Mouse (Mus musculus): ENCODE results near the gene Cd180. TPM values are rescaled to one million over a fixed set of nuclear protein-coding genes. Genes with fewer than 3 reads are reported as not detected.

Gene Cd180
- polyA plus RNA-seq, 1 experiment from 2014 or later = 0.44 TPM

GRCm38 (mm10) chr13:102745270-102745600 lies 51.9 kb downstream of the Cd180 start:
- H3K9me3 ChIP-seq (replicated peaks) = no peaks in the 10 kb centered on the region
- H3K27ac ChIP-seq (replicated peaks) = no peak overlapping the region
- no peak for ATAC-seq (ENCODE audit: insufficient number of reproducible peaks, low FRiP score, low TSS enrichment, low read depth)
- no peak overlapping the region for H3K4me3 ChIP-seq (replicated peaks)
- H3K4me1 ChIP-seq = no peaks in the 10 kb centered on the region
- H3K4me2 ChIP-seq (replicated peaks) = no peak overlapping the region
- H3K9ac ChIP-seq = no peak overlapping the region
- WGBS = 87% methylated on average over 3 of the region's 3 CpGs
- peaks cover 19% of the 10 kb centered on the region for H3K36me3 ChIP-seq
- no peaks in the 10 kb centered on the region for H3K27me3 ChIP-seq

- Histone ChIP-seq H3K4me2 (replicated peaks) (no peak overlapping the region), H3K9ac (no peak overlapping the region), H3K27ac (replicated peaks) (no peak overlapping the region), H3K4me3 (replicated peaks) (no peak overlapping the region), H3K27me3 (no peaks in the 10 kb centered on the region), H3K36me3 (peaks cover 20% of the 10 kb centered on the region), H3K9me3 (replicated peaks) (no peaks in the 10 kb centered on the region), H3K4me1 (no peaks in the 10 kb centered on the region)
- 83% methylated on average over 9 of the region's 9 CpGs for WGBS
- no peak for ATAC-seq (ENCODE audit: insufficient number of reproducible peaks, low FRiP score, low TSS enrichment, low read depth)
Observed at GRCm38 (mm10) chr13:102745626-102746342, 52.4 kb downstream of the Cd180 start.

- Histone ChIP-seq H3K4me1 (no peaks in the 10 kb centered on the region), H3K27ac (replicated peaks) (no peak overlapping the region), H3K4me3 (replicated peaks) (no peak overlapping the region), H3K9me3 (replicated peaks) (no peaks in the 10 kb centered on the region), H3K27me3 (no peaks in the 10 kb centered on the region), H3K9ac (no peak overlapping the region), H3K36me3 (peaks cover 20% of the 10 kb centered on the region), H3K4me2 (replicated peaks) (no peak overlapping the region)
- no peak for ATAC-seq (ENCODE audit: insufficient number of reproducible peaks, low FRiP score, low TSS enrichment, low read depth)
- 84% methylated on average over 17 of the region's 17 CpGs for WGBS
Observed at GRCm38 (mm10) chr13:102746803-102747561, 53.6 kb downstream of the Cd180 start.

GRCm38 (mm10) chr13:102749194-102749593 lies 55.8 kb downstream of the Cd180 start:
- Histone ChIP-seq H3K9ac (no peak overlapping the region), H3K27ac (replicated peaks) (no peak overlapping the region), H3K27me3 (no peaks in the 10 kb centered on the region), H3K36me3 (peaks cover 26% of the 10 kb centered on the region), H3K4me2 (replicated peaks) (no peak overlapping the region), H3K9me3 (replicated peaks) (no peaks in the 10 kb centered on the region), H3K4me3 (replicated peaks) (no peak overlapping the region), H3K4me1 (peaks cover 8% of the 10 kb centered on the region; the same call in 1 of the 2 replicates)
- WGBS = 41% methylated on average over 6 of the region's 6 CpGs
- no peak for ATAC-seq (ENCODE audit: insufficient number of reproducible peaks, low FRiP score, low TSS enrichment, low read depth)

- ATAC-seq (ENCODE audit: insufficient number of reproducible peaks, low FRiP score, low TSS enrichment, low read depth) = no peak
- Histone ChIP-seq H3K4me1 (peaks cover 8% of the 10 kb centered on the region; the same call in 1 of the 2 replicates), H3K27me3 (no peaks in the 10 kb centered on the region), H3K27ac (replicated peaks) (no peak overlapping the region), H3K4me3 (replicated peaks) (no peak overlapping the region), H3K36me3 (peaks cover 26% of the 10 kb centered on the region), H3K9ac (no peak overlapping the region), H3K4me2 (replicated peaks) (no peak overlapping the region), H3K9me3 (replicated peaks) (no peaks in the 10 kb centered on the region)
- 85% methylated on average over 10 of the region's 10 CpGs for WGBS
Observed at GRCm38 (mm10) chr13:102749891-102750290, 56.5 kb downstream of the Cd180 start.

- Histone ChIP-seq H3K4me3 (replicated peaks) (no peak overlapping the region), H3K27me3 (no peaks in the 10 kb centered on the region), H3K4me1 (peaks cover 8% of the 10 kb centered on the region; the same call in 1 of the 2 replicates), H3K9me3 (replicated peaks) (no peaks in the 10 kb centered on the region), H3K36me3 (peaks cover 33% of the 10 kb centered on the region), H3K4me2 (replicated peaks) (no peak overlapping the region), H3K27ac (replicated peaks) (no peak overlapping the region), H3K9ac (no peak overlapping the region)
- no peak for ATAC-seq (ENCODE audit: insufficient number of reproducible peaks, low FRiP score, low TSS enrichment, low read depth)
- 82% methylated on average over 19 of the region's 19 CpGs for WGBS
Observed at GRCm38 (mm10) chr13:102753714-102754556, 60.6 kb downstream of the Cd180 start.

- no peak overlapping the region for H3K4me3 ChIP-seq (replicated peaks)
- H3K27ac ChIP-seq (replicated peaks) = no peak overlapping the region
- no peak for ATAC-seq (ENCODE audit: insufficient number of reproducible peaks, low FRiP score, low TSS enrichment, low read depth)
- 92% methylated on average over 8 of the region's 8 CpGs for WGBS
- H3K4me1 ChIP-seq = peaks cover 8% of the 10 kb centered on the region; the same call in 1 of the 2 replicates
- no peaks in the 10 kb centered on the region for H3K27me3 ChIP-seq
- H3K4me2 ChIP-seq (replicated peaks) = no peak overlapping the region
- peaks cover 32% of the 10 kb centered on the region for H3K36me3 ChIP-seq
- H3K9ac ChIP-seq = no peak overlapping the region
- H3K9me3 ChIP-seq (replicated peaks) = no peaks in the 10 kb centered on the region
Observed at GRCm38 (mm10) chr13:102755124-102755523, 61.8 kb downstream of the Cd180 start.

- no peak overlapping the region for H3K4me3 ChIP-seq (replicated peaks)
- peaks cover 8% of the 10 kb centered on the region; the same call in 1 of the 2 replicates for H3K4me1 ChIP-seq
- no peak overlapping the region for H3K27ac ChIP-seq (replicated peaks)
- H3K9ac ChIP-seq = no peak overlapping the region
- ATAC-seq (ENCODE audit: insufficient number of reproducible peaks, low FRiP score, low TSS enrichment, low read depth) = no peak
- no peak overlapping the region for H3K4me2 ChIP-seq (replicated peaks)
- H3K9me3 ChIP-seq (replicated peaks) = no peaks in the 10 kb centered on the region
- no peaks in the 10 kb centered on the region for H3K27me3 ChIP-seq
- H3K36me3 ChIP-seq = peaks cover 31% of the 10 kb centered on the region
- 86% methylated on average over 8 of the region's 8 CpGs for WGBS
Observed at GRCm38 (mm10) chr13:102756071-102756470, 62.7 kb downstream of the Cd180 start.

- 91% methylated on average over 6 of the region's 6 CpGs for WGBS
- no peak for ATAC-seq (ENCODE audit: insufficient number of reproducible peaks, low FRiP score, low TSS enrichment, low read depth)
- peaks cover 27% of the 10 kb centered on the region for H3K36me3 ChIP-seq
Observed at GRCm38 (mm10) chr13:102758021-102758420, 64.7 kb downstream of the Cd180 start.

GRCm38 (mm10) chr13:102761410-102761809 lies 68.1 kb downstream of the Cd180 start:
- Histone ChIP-seq H3K9me3 (replicated peaks) (no peaks in the 10 kb centered on the region), H3K4me3 (replicated peaks) (no peak overlapping the region), H3K4me2 (replicated peaks) (no peak overlapping the region), H3K27ac (replicated peaks) (no peak overlapping the region), H3K27me3 (no peaks in the 10 kb centered on the region), H3K4me1 (no peaks in the 10 kb centered on the region), H3K9ac (no peak overlapping the region), H3K36me3 (peaks cover 26% of the 10 kb centered on the region)
- no peak for ATAC-seq (ENCODE audit: insufficient number of reproducible peaks, low FRiP score, low TSS enrichment, low read depth)
- WGBS = 84% methylated on average over 9 of the region's 9 CpGs

More at GRCm38 (mm10) chr13:102758021-102758420, 64.7 kb downstream of the Cd180 start:
- peaks cover 8% of the 10 kb centered on the region; the same call in 1 of the 2 replicates for H3K4me1 ChIP-seq
- no peaks in the 10 kb centered on the region for H3K27me3 ChIP-seq
- no peak overlapping the region for H3K27ac ChIP-seq (replicated peaks)
- H3K9ac ChIP-seq = no peak overlapping the region
- H3K4me2 ChIP-seq (replicated peaks) = no peak overlapping the region
- no peak overlapping the region for H3K4me3 ChIP-seq (replicated peaks)
- no peaks in the 10 kb centered on the region for H3K9me3 ChIP-seq (replicated peaks)

- Histone ChIP-seq H3K27ac (replicated peaks) (no peak overlapping the region), H3K4me3 (replicated peaks) (no peak overlapping the region), H3K27me3 (no peaks in the 10 kb centered on the region), H3K4me1 (no peaks in the 10 kb centered on the region), H3K9me3 (replicated peaks) (no peaks in the 10 kb centered on the region), H3K9ac (no peak overlapping the region), H3K4me2 (replicated peaks) (no peak overlapping the region), H3K36me3 (peaks cover 27% of the 10 kb centered on the region)
- 90% methylated on average over 10 of the region's 10 CpGs for WGBS
- ATAC-seq (ENCODE audit: insufficient number of reproducible peaks, low FRiP score, low TSS enrichment, low read depth) = no peak
Observed at GRCm38 (mm10) chr13:102762203-102762602, 68.8 kb downstream of the Cd180 start.

Data from embryonic facial prominence, embryonic 15.5 days (tissue).